Mouse (Mus musculus) bone marrow, adult 2 months (tissue): ENCODE results near the gene Bpifc. TPM values are rescaled to one million over a fixed set of nuclear protein-coding genes. Genes with fewer than 3 reads are reported as not detected.

Experiments used
- H3K27ac ChIP-seq: fragments of 200-500 bp; 2 replicates; pipeline ENCODE4 v1.5.1; 2012; ENCODE audit warnings: low read depth, mild to moderate bottlenecking, control low read depth, inconsistent platforms, low read length; ENCODE audit not compliant: control insufficient read depth, poor library complexity, insufficient read depth
- H3K4me1 ChIP-seq: fragments of 200-500 bp; 2 replicates; pipeline ENCODE4 v1.6.1; 2011; ENCODE audit warnings: low read length; ENCODE audit not compliant: control insufficient read depth, insufficient read depth
- H3K4me3 ChIP-seq: fragments of 200-500 bp; replicated peaks from 2 replicates; pipeline ENCODE3; 2011; ENCODE audit warnings: mild to moderate bottlenecking, low read depth, low read length, control low read depth; ENCODE audit not compliant: control insufficient read depth
- CTCF ChIP-seq: fragments of 200-500 bp; IDR thresholded peaks from 2 replicates; pipeline ENCODE4 v1.5.1; 2011; ENCODE audit warnings: low read length, control low read depth; ENCODE audit not compliant: control insufficient read depth, insufficient read depth
- POLR2A ChIP-seq: fragments of 200-500 bp; IDR thresholded peaks from 2 replicates; pipeline ENCODE4 v1.6.1; 2011; ENCODE audit warnings: low read depth, mild to moderate bottlenecking, control low read depth, low read length, borderline replicate concordance; ENCODE audit not compliant: control insufficient read depth
- WGBS: fragments of 180-500 bp; shearing (Covaris S2); methylation state at CpG from one replicate; pipeline ENCODE4 v1.1.7; 2018; 5-methylcytosine and 5-hydroxymethylcytosine counted together
- polyA plus RNA-seq: library from polyadenylated mRNA; stranded (reverse); fragments of >200 nt; gene quantifications from 2 replicates; pipeline ENCODE4 v1.2.4, GENCODE M21; 2011; ENCODE audit warnings: low replicate concordance; ENCODE audit not compliant: missing spikeins, insufficient read depth, insufficient read length

Gene Bpifc
- polyA plus RNA-seq, 1 experiment = 0.75 TPM

- TF ChIP-seq POLR2A (no peak), CTCF (no peak)
- Histone ChIP-seq H3K4me3 (no peak overlapping the region), H3K4me1 (peaks cover 2% of the 10 kb centered on the region), H3K27ac (no peak overlapping the region)
- 88% methylated on average over 2 of the region's 2 CpGs for WGBS
These were observed 2.0 kb downstream of the Bpifc start for GRCm38 (mm10) chr10:86009688-86010087.

GRCm38 (mm10) chr10:86006455-86006854 is 5.2 kb downstream of the Bpifc start:
- TF ChIP-seq POLR2A = no peak
- no peak for TF ChIP-seq CTCF
- Histone ChIP-seq H3K27ac (no peak overlapping the region), H3K4me1 (peaks cover 2% of the 10 kb centered on the region), H3K4me3 (no peak overlapping the region)
- 77% methylated on average over 5 of the region's 5 CpGs for WGBS

GRCm38 (mm10) chr10:86000447-86000846 is 11.2 kb downstream of the Bpifc start:
- no peak for TF ChIP-seq POLR2A
- TF ChIP-seq CTCF = no peak
- Histone ChIP-seq H3K27ac (no peak overlapping the region), H3K4me1 (no peaks in the 10 kb centered on the region), H3K4me3 (no peak overlapping the region)
- WGBS = 78% methylated on average over 4 of the region's 4 CpGs

GRCm38 (mm10) chr10:85994543-85995104 is 17.1 kb downstream of the Bpifc start:
- no peaks in the 10 kb centered on the region for H3K4me1 ChIP-seq
- TF ChIP-seq CTCF = no peak
- TF ChIP-seq POLR2A = no peak
- no peak overlapping the region for H3K27ac ChIP-seq
- WGBS = 70% methylated on average over 5 of the region's 5 CpGs
- H3K4me3 ChIP-seq = no peak overlapping the region

GRCm38 (mm10) chr10:85993836-85994235 is 17.9 kb downstream of the Bpifc start:
- H3K4me3 ChIP-seq = no peak overlapping the region
- H3K4me1 ChIP-seq = no peaks in the 10 kb centered on the region
- WGBS = 82% methylated on average over 9 of the region's 9 CpGs
- TF ChIP-seq CTCF = no peak
- no peak for TF ChIP-seq POLR2A
- H3K27ac ChIP-seq = no peak overlapping the region

- no peak for TF ChIP-seq POLR2A
- TF ChIP-seq CTCF = no peak
- no peak overlapping the region for H3K27ac ChIP-seq
- 8% methylated on average over 4 of the region's 4 CpGs for WGBS
- no peaks in the 10 kb centered on the region for H3K4me1 ChIP-seq
- no peak overlapping the region for H3K4me3 ChIP-seq
These were observed 19.3 kb downstream of the Bpifc start for GRCm38 (mm10) chr10:85992412-85992811.

GRCm38 (mm10) chr10:85989412-85990115 is 22.1 kb downstream of the Bpifc start:
- TF ChIP-seq CTCF (no peak), POLR2A (no peak)
- no peak overlapping the region for H3K4me3 ChIP-seq
- H3K27ac ChIP-seq = no peak overlapping the region
- no peaks in the 10 kb centered on the region; the same call in 1 of the 2 replicates for H3K4me1 ChIP-seq
- 7% methylated on average over 6 of the region's 6 CpGs for whole genome bisulfite sequencing

GRCm38 (mm10) chr10:85972915-85973314 is 38.8 kb downstream of the Bpifc start:
- Histone ChIP-seq H3K4me1 (no peaks in the 10 kb centered on the region), H3K4me3 (no peak overlapping the region), H3K27ac (no peak overlapping the region)
- no peak for TF ChIP-seq CTCF
- no peak for TF ChIP-seq POLR2A
- WGBS = 66% methylated on average over 4 of the region's 4 CpGs
